Mouse (Mus musculus) liver, postnatal 0 days (tissue): ENCODE measurements at regions not wholly inside any gene's neighbourhood (a gene's known extent, or its start where the extent isn't known, plus 50 kb on each side); places are given as distances from the start of the nearest gene placed in this dataset.

Experiments used
- ATAC-seq: fragments of 200-750 bp; cut with Nextera tagmentation; 2 replicates; pipeline ENCODE4 v1.8.0; 2017; ENCODE audit warnings: mild to moderate bottlenecking, moderate library complexity
- DNase-seq: peaks from one replicate; pipeline ENCODE4 v3.0.0-alpha.2; 2016
- H3K27ac ChIP-seq: fragments of 300-500 bp; sonication (generic); 2 replicates; pipeline ENCODE4 v1.5.1; 2014; ENCODE audit warnings: antibody characterized with exemption, moderate library complexity, mild to moderate bottlenecking, low read depth
- H3K27me3 ChIP-seq: fragments of 300-500 bp; sonication (generic); 2 replicates; pipeline ENCODE4 v1.6.1; 2014; ENCODE audit warnings: low read length, control low read depth, mixed read lengths; ENCODE audit not compliant: insufficient read depth
- H3K36me3 ChIP-seq: fragments of 300-500 bp; sonication (generic); replicated peaks from 2 replicates; pipeline ENCODE4 v1.6.1; 2014; ENCODE audit warnings: mild to moderate bottlenecking, control low read depth, low read length, moderate library complexity, mixed read lengths; ENCODE audit not compliant: insufficient read depth
- H3K4me1 ChIP-seq: fragments of 300-500 bp; sonication (generic); 2 replicates; pipeline ENCODE4 v1.6.1; 2014; ENCODE audit warnings: antibody characterized with exemption, mild to moderate bottlenecking, control low read depth; ENCODE audit not compliant: insufficient read depth
- H3K4me2 ChIP-seq: fragments of 300-500 bp; sonication (generic); 2 replicates; pipeline ENCODE4 v1.6.1; 2014; ENCODE audit warnings: low read depth, mild to moderate bottlenecking, low read length, moderate library complexity, mixed read lengths
- H3K4me3 ChIP-seq: fragments of 300-500 bp; sonication (generic); 2 replicates; pipeline ENCODE4 v1.5.1; 2014; ENCODE audit warnings: low read depth, low read length
- H3K9ac ChIP-seq: fragments of 300-500 bp; sonication (generic); replicated peaks from 2 replicates; pipeline ENCODE4 v1.6.1; 2014; ENCODE audit warnings: mild to moderate bottlenecking, moderate library complexity
- H3K9me3 ChIP-seq: fragments of 300-500 bp; sonication (generic); 2 replicates; pipeline ENCODE4 v1.6.1; 2016; ENCODE audit warnings: mild to moderate bottlenecking, control low read depth, low read length, mixed read lengths
- CTCF ChIP-seq: sonication (generic); IDR thresholded peaks from 2 replicates; pipeline ENCODE4 v1.5.1; 2016; ENCODE audit warnings: antibody characterized with exemption, low read depth
- EP300 ChIP-seq: IDR thresholded peaks from 2 replicates; pipeline ENCODE4 v1.6.1; 2016; ENCODE audit warnings: antibody characterized with exemption, low read depth, mild to moderate bottlenecking
- WGBS: fragments of 180-500 bp; shearing (Covaris S2); extraction: QIAGEN DNeasy Blood & Tissue Kit; methylation state at CpG from one replicate; pipeline ENCODE4 v1.1.7; 2014; ENCODE audit not compliant: insufficient replicate concordance; 5-methylcytosine and 5-hydroxymethylcytosine counted together

DNA sequence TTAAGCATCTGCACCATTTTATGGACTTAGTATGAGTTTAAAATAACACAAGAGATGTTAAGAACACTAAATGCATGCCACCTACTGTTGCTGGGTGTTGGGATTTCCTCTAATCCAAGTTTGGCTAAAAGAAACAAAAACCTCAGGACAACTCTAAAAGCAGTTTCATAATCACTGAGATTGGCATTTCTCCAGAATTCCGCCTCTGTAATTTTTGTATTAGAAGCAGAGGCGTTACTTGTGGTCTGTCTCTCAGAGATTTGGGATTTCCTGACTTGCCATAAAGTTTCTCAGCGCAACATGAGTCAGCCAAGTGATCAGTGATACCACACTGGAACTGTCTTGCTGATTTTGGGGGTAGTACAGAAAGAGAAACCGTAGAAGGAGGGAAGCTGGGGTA lies 238.0 kb upstream of the Igfbp3 start:
- Histone ChIP-seq H3K4me3 (no peak overlapping the region), H3K36me3 (no peaks in the 10 kb centered on the region), H3K27ac (no peak overlapping the region), H3K27me3 (no peaks in the 10 kb centered on the region), H3K9me3 (no peaks in the 10 kb centered on the region), H3K4me2 (no peak overlapping the region), H3K9ac (no peak overlapping the region), H3K4me1 (no peaks in the 10 kb centered on the region)
- ATAC-seq: no peak
- 61% methylated on average over 4 of the region's 4 CpGs for WGBS
- DNase-seq: no peak
- TF ChIP-seq EP300: no peak
- TF ChIP-seq CTCF: no peak

DNA sequence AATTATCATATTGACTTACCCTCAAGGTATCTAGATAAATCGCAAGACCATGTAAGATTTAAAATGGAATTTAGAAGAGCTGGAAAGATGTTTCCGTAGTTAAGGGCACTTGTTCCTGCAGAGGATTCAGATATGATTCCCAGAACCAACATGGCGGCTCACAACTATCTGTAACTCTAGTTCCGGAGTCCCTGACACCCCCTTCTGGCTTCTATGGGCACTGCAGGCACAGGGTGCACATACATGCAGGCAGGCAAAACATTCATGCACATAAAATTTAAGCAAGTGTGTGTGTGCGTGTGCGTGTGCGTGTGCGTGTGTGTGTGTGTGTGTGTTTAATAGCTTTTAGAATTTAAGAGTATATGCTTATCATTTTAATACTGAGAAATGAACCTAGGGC lies 230.8 kb upstream of the Igfbp3 start:
- Histone ChIP-seq H3K4me3 (no peak overlapping the region), H3K9me3 (no peaks in the 10 kb centered on the region), H3K4me2 (no peak overlapping the region), H3K36me3 (no peaks in the 10 kb centered on the region), H3K27ac (no peak overlapping the region), H3K27me3 (no peaks in the 10 kb centered on the region), H3K4me1 (no peaks in the 10 kb centered on the region), H3K9ac (no peak overlapping the region)
- DNase-seq (no peak), ATAC-seq (no peak)
- TF ChIP-seq EP300 (no peak), CTCF (no peak)
- 86% methylated on average over 8 of the region's 8 CpGs for WGBS

DNA sequence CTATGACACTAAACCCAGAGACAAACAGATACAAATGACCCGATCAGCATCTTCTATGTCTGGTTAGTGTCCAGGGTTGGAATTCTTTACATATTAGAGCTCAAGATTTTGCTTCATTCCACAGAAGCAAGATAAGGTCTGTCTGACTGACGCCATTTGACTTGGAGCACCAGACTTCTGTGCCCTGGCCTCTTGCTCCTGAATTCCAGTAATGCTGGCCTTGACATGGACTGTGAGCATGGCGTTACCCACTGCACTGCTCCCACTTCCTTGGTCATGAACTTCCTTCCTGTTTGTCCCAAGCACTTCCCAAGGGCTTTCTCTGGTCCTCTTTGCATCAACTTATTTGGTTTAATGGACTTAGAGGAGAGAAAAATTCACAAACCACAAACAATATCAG lies 225.6 kb upstream of the Igfbp3 start:
- no peak for TF ChIP-seq EP300
- 57% methylated on average over 3 of the region's 3 CpGs for WGBS
- ATAC-seq: no peak

DNA sequence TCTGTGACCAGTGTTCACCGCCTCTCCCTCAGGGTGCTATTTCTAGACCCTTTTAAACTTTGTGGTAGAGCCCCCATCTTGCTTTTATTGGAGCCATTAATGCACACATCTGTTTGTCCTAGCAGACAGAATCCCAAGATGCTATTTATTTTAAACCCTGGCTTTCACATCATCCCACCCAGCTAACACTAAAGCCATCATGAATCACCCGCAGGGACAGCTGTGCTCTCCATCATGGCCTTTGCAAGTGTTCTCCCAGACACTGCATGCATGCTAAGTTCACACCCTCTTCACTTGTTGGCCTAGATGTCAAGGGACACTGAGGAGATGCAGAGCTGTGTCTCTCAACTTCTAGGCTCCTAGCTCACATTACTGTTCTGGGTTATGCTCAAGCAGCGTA lies 220.9 kb upstream of the Igfbp3 start:
- DNase-seq (no peak), ATAC-seq (no peak)
- 83% methylated on average over 3 of the region's 3 CpGs for WGBS
- H3K36me3 ChIP-seq: no peaks in the 10 kb centered on the region
- no peak for TF ChIP-seq EP300
- TF ChIP-seq CTCF: no peak
- no peak overlapping the region for H3K9ac ChIP-seq
- no peak overlapping the region for H3K4me3 ChIP-seq
- H3K4me2 ChIP-seq: no peak overlapping the region
- no peaks in the 10 kb centered on the region for H3K4me1 ChIP-seq
- H3K9me3 ChIP-seq: no peaks in the 10 kb centered on the region
- no peaks in the 10 kb centered on the region for H3K27me3 ChIP-seq
- H3K27ac ChIP-seq: no peak overlapping the region

More for the DNA sequence above, 225.6 kb upstream of the Igfbp3 start:
- Histone ChIP-seq H3K4me1 (no peaks in the 10 kb centered on the region), H3K9me3 (no peaks in the 10 kb centered on the region), H3K4me2 (no peak overlapping the region), H3K27ac (no peak overlapping the region), H3K36me3 (no peaks in the 10 kb centered on the region), H3K4me3 (no peak overlapping the region), H3K27me3 (no peaks in the 10 kb centered on the region), H3K9ac (no peak overlapping the region)
- no peak for DNase-seq

DNA sequence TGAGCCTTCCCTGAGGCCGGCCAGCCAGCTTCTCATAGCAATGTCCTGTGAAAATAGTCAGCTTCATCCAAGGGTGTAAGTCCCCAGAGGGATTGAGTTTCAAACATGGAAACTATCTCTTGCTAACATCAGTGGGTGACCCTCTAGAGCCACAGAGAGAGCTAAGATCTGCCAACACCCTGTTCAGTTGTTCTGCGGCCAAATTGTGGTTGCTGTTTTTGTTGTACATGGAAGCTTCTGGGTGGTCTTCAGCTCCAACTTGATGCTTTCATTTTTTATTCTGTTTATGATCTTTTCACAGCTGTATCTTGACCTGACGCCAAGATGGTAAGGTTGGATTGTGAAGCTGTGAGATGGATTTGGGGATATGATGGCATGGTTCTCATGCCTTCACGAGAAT lies 214.0 kb upstream of the Igfbp3 start:
- Histone ChIP-seq H3K9me3 (no peaks in the 10 kb centered on the region), H3K27me3 (no peaks in the 10 kb centered on the region), H3K9ac (no peak overlapping the region), H3K27ac (no peak overlapping the region), H3K4me3 (no peak overlapping the region), H3K4me1 (no peaks in the 10 kb centered on the region), H3K36me3 (no peaks in the 10 kb centered on the region), H3K4me2 (no peak overlapping the region)
- WGBS: 80% methylated on average over 4 of the region's 4 CpGs
- ATAC-seq (no peak), DNase-seq (no peak)
- TF ChIP-seq EP300 (no peak), CTCF (no peak)

DNA sequence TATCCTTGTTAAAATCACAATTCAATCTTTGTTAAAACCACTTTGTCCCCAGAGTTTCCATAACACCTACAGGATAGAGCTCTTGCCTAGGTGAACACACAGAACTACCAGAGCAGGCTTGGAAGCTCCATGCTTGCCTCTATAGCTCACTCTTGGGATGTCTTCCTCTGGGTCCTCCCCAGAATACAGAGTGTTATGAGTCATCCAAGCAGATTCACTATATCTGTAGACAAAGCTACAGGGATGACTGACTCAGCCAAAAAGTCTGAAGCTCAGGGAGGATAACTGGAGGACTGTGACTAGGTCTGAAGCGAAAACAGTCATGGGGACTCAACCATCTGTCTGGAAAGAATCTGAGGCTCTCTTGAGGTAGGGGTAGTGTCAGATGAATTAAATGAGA lies 211.5 kb upstream of the Igfbp3 start:
- H3K4me3 ChIP-seq: no peak overlapping the region
- no peak overlapping the region for H3K27ac ChIP-seq
- H3K4me1 ChIP-seq: no peaks in the 10 kb centered on the region
- no peak overlapping the region for H3K9ac ChIP-seq
- TF ChIP-seq EP300: no peak
- no peak for TF ChIP-seq CTCF
- H3K36me3 ChIP-seq: no peaks in the 10 kb centered on the region
- no peaks in the 10 kb centered on the region for H3K27me3 ChIP-seq
- DNase-seq: no peak
- no peak for ATAC-seq
- H3K9me3 ChIP-seq: no peaks in the 10 kb centered on the region
- 83% methylated on average over 1 of the region's 1 CpGs for WGBS
- no peak overlapping the region for H3K4me2 ChIP-seq

DNA sequence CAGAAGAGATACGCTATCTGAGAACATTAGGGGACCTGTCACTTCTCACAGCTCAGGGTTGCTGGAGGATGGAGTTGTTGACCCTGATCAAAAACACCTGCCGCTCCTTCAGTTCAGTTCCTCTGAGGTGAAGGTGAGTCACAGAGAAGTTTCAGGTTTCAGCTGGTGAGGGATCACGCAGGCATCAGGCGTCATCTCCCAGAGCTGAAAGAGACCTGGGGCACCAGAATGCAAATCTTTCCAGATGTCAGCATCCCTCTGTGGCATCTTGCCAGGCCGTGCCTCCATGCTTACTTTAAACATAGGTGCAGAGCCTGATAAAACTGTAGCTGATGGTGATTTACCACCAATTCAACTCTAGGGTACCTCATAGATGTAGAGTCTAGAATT lies 210.4 kb upstream of the Igfbp3 start:
- no peak for TF ChIP-seq EP300
- Histone ChIP-seq H3K4me2 (no peak overlapping the region), H3K4me3 (no peak overlapping the region), H3K4me1 (no peaks in the 10 kb centered on the region), H3K27me3 (no peaks in the 10 kb centered on the region), H3K9ac (no peak overlapping the region), H3K9me3 (no peaks in the 10 kb centered on the region), H3K27ac (no peak overlapping the region), H3K36me3 (no peaks in the 10 kb centered on the region)
- DNase-seq: no peak
- whole genome bisulfite sequencing: 62% methylated on average over 5 of the region's 5 CpGs
- no peak for ATAC-seq
